Mouse (Mus musculus) liver, postnatal 0 days (tissue): ENCODE results near the gene Tstd1.

ENCODE experiments used
- CTCF ChIP-seq: sonication (generic); IDR thresholded peaks from 2 replicates; pipeline ENCODE4 v1.5.1; 2016; ENCODE audit warnings: antibody characterized with exemption, low read depth
- EP300 ChIP-seq: IDR thresholded peaks from 2 replicates; pipeline ENCODE4 v1.6.1; 2016; ENCODE audit warnings: antibody characterized with exemption, low read depth, mild to moderate bottlenecking

GRCm38 (mm10) chr1:171452923-171453322 lies 34.3 kb downstream of the Tstd1 start:
- no peak for TF ChIP-seq CTCF
- TF ChIP-seq EP300 = peak; percentile 86
